Mouse (Mus musculus): ENCODE data around the gene Angptl8.

Angptl8 gene

GRCm38 (mm10) chr9:21816716-21817305 lies 18.5 kb upstream of the Angptl8 start:
- DNase-seq (ENCODE audit: low read depth, low spot score), result no peak

- DNase-seq (ENCODE audit: low read depth, low spot score), result no peak
Measured at GRCm38 (mm10) chr9:21818125-21818524, 17.2 kb upstream of the Angptl8 start.

GRCm38 (mm10) chr9:21818561-21818960 lies 16.7 kb upstream of the Angptl8 start:
- no peak for DNase-seq (ENCODE audit: low read depth, low spot score)

- DNase-seq (ENCODE audit: low read depth, low spot score), result no peak
Measured at GRCm38 (mm10) chr9:21819181-21819729, 16.1 kb upstream of the Angptl8 start.

- no peak for DNase-seq (ENCODE audit: low read depth, low spot score)
Measured at GRCm38 (mm10) chr9:21820183-21820582, 15.1 kb upstream of the Angptl8 start.

GRCm38 (mm10) chr9:21822686-21823085 lies 12.6 kb upstream of the Angptl8 start:
- DNase-seq (ENCODE audit: low read depth, low spot score), result no peak

- no peak for DNase-seq (ENCODE audit: low read depth, low spot score)
Measured at GRCm38 (mm10) chr9:21823957-21824356, 11.4 kb upstream of the Angptl8 start.

- no peak for DNase-seq (ENCODE audit: low read depth, low spot score)
Measured at GRCm38 (mm10) chr9:21824366-21824765, 10.9 kb upstream of the Angptl8 start.

GRCm38 (mm10) chr9:21829834-21830460 lies 5.4 kb upstream of the Angptl8 start:
- no peak for DNase-seq (ENCODE audit: low read depth, low spot score)

GRCm38 (mm10) chr9:21830461-21830850 lies 4.9 kb upstream of the Angptl8 start:
- no peak for DNase-seq (ENCODE audit: low read depth, low spot score)

GRCm38 (mm10) chr9:21830936-21831335 lies 4.4 kb upstream of the Angptl8 start:
- no peak for DNase-seq (ENCODE audit: low read depth, low spot score)

GRCm38 (mm10) chr9:21831558-21832240 lies 3.6 kb upstream of the Angptl8 start:
- DNase-seq (ENCODE audit: low read depth, low spot score), result no peak

- no peak for DNase-seq (ENCODE audit: low read depth, low spot score)
Measured at GRCm38 (mm10) chr9:21837690-21838089, 2.4 kb downstream of the Angptl8 start.

GRCm38 (mm10) chr9:21840115-21840787 lies 4.9 kb downstream of the Angptl8 start:
- DNase-seq (ENCODE audit: low read depth, low spot score), result no peak

GRCm38 (mm10) chr9:21841340-21841739 lies 6.0 kb downstream of the Angptl8 start:
- DNase-seq (ENCODE audit: low read depth, low spot score), result no peak

GRCm38 (mm10) chr9:21842391-21842790 lies 7.1 kb downstream of the Angptl8 start:
- no peak for DNase-seq (ENCODE audit: low read depth, low spot score)

- DNase-seq (ENCODE audit: low read depth, low spot score), result no peak
Measured at GRCm38 (mm10) chr9:21843086-21843485, 7.8 kb downstream of the Angptl8 start.

GRCm38 (mm10) chr9:21845381-21846080 lies 10.2 kb downstream of the Angptl8 start:
- DNase-seq (ENCODE audit: low read depth, low spot score), result no peak

- no peak for DNase-seq (ENCODE audit: low read depth, low spot score)
Measured at GRCm38 (mm10) chr9:21846755-21847341, 11.5 kb downstream of the Angptl8 start.

- DNase-seq (ENCODE audit: low read depth, low spot score), result no peak
Measured at GRCm38 (mm10) chr9:21847425-21847824, 12.1 kb downstream of the Angptl8 start.

GRCm38 (mm10) chr9:21847926-21848325 lies 12.6 kb downstream of the Angptl8 start:
- DNase-seq (ENCODE audit: low read depth, low spot score), result no peak

Measured in retina, adult 2 months (tissue).